Mouse (Mus musculus): ENCODE measurements around the gene Thbs1. TPM values are rescaled to one million over a fixed set of nuclear protein-coding genes. Genes with fewer than 3 reads are reported as not detected.

The Thbs1 gene
- polyA plus RNA-seq (2021) = 883 TPM

GRCm38 (mm10) chr2:118111488-118112131 lies at the start of gene Thbs1:
Gene Thbs1, plus strand, starts transcription at chr2:118111876.
- ChIA-PET CTCF (interaction anchor here (0.6 to 2.1 kb wide), 4 partner anchors 24 to 609 kb away, joined by 3 to 7 read pairs (median 3); no protein-coding TSS in a partner anchor), POLR2A (interaction anchor here (0.6 to 1.5 kb wide), 4 partner anchors 443 to 647 kb away, joined by 3 to 5 read pairs (median 3); no protein-coding TSS in a partner anchor)
- H3K27me3 ChIP-seq = no peaks in the 10 kb centered on the region
- DNase-seq (ENCODE audit: low read depth, low spot score) (peak; percentile 74), ATAC-seq (peak; percentile 46)
- in situ Hi-C loops (cut with MboI; ENCODE audit: low pct_unique_long_range_greater_than_20kb) = loop anchor here (5.0 kb wide), 5 partner anchors 136 to 649 kb away; no protein-coding TSS in a partner anchor
- TF ChIP-seq CTCF (IDR thresholded peaks at IDR 0.05) = no peak

- in situ Hi-C loops (cut with MboI; ENCODE audit: low pct_unique_long_range_greater_than_20kb) = no loop called here
- no peak for DNase-seq (ENCODE audit: low read depth, low spot score)
- ATAC-seq = no peak
- POLR2A ChIA-PET = no interaction called here
- TF ChIP-seq CTCF (IDR thresholded peaks at IDR 0.05) = no peak
- CTCF ChIA-PET = interaction anchor here (1.4 kb wide), 1 partner anchor 16 kb away, joined by 3 read pairs; no protein-coding TSS in a partner anchor
- no peaks in the 10 kb centered on the region for H3K27me3 ChIP-seq
Observed at GRCm38 (mm10) chr2:118064121-118064764, 47.4 kb upstream of the Thbs1 start.

GRCm38 (mm10) chr2:118066065-118066770 lies 45.5 kb upstream of the Thbs1 start:
- TF ChIP-seq CTCF (IDR thresholded peaks at IDR 0.05) = no peak

GRCm38 (mm10) chr2:118069975-118070374 lies 41.7 kb upstream of the Thbs1 start:
- ChIA-PET POLR2A (no interaction called here), CTCF (no interaction called here)
- no peak for DNase-seq (ENCODE audit: low read depth, low spot score)
- H3K27me3 ChIP-seq = no peaks in the 10 kb centered on the region
- in situ Hi-C loops (cut with MboI; ENCODE audit: low pct_unique_long_range_greater_than_20kb) = no loop called here
- no peak for ATAC-seq
- TF ChIP-seq CTCF (IDR thresholded peaks at IDR 0.05) = no peak

More at GRCm38 (mm10) chr2:118066065-118066770, 45.5 kb upstream of the Thbs1 start:
- ChIA-PET POLR2A (no interaction called here), CTCF (interaction anchor here (1.1 to 1.2 kb wide), 3 partner anchors 9 to 13 kb away, joined by 3 to 5 read pairs (median 4); no protein-coding TSS in a partner anchor)
- in situ Hi-C loops (cut with MboI; ENCODE audit: low pct_unique_long_range_greater_than_20kb) = no loop called here
- H3K27me3 ChIP-seq = no peaks in the 10 kb centered on the region
- DNase-seq (ENCODE audit: low read depth, low spot score) (no peak), ATAC-seq (no peak)

GRCm38 (mm10) chr2:118072811-118073372 lies 38.8 kb upstream of the Thbs1 start:
- TF ChIP-seq CTCF (IDR thresholded peaks at IDR 0.05) = no peak

GRCm38 (mm10) chr2:118074030-118074429 lies 37.6 kb upstream of the Thbs1 start:
- CTCF ChIA-PET = interaction anchor here (1.9 kb wide), 1 partner anchor 21 kb away, joined by 5 read pairs; no protein-coding TSS in a partner anchor
- DNase-seq (ENCODE audit: low read depth, low spot score) (no peak), ATAC-seq (no peak)
- no peak for TF ChIP-seq CTCF (IDR thresholded peaks at IDR 0.05)
- in situ Hi-C loops (cut with MboI; ENCODE audit: low pct_unique_long_range_greater_than_20kb) = no loop called here
- H3K27me3 ChIP-seq = no peaks in the 10 kb centered on the region
- POLR2A ChIA-PET = interaction anchor here (0.7 kb wide), 1 partner anchor 11 kb away, joined by 3 read pairs; no protein-coding TSS in a partner anchor

More at GRCm38 (mm10) chr2:118072811-118073372, 38.8 kb upstream of the Thbs1 start:
- in situ Hi-C loops (cut with MboI; ENCODE audit: low pct_unique_long_range_greater_than_20kb) = no loop called here
- DNase-seq (ENCODE audit: low read depth, low spot score) = no peak
- H3K27me3 ChIP-seq = no peaks in the 10 kb centered on the region
- ChIA-PET CTCF (no interaction called here), POLR2A (no interaction called here)
- ATAC-seq = no peak

- CTCF ChIA-PET = interaction anchor here (1.0 to 1.9 kb wide), 2 partner anchors 9 to 22 kb away, joined by 4 to 5 read pairs; no protein-coding TSS in a partner anchor
- DNase-seq (ENCODE audit: low read depth, low spot score) (no peak), ATAC-seq (no peak)
- no peaks in the 10 kb centered on the region for H3K27me3 ChIP-seq
- POLR2A ChIA-PET = no interaction called here
- TF ChIP-seq CTCF (IDR thresholded peaks at IDR 0.05) = no peak
- in situ Hi-C loops (cut with MboI; ENCODE audit: low pct_unique_long_range_greater_than_20kb) = no loop called here
Observed at GRCm38 (mm10) chr2:118075165-118075564, 36.5 kb upstream of the Thbs1 start.

GRCm38 (mm10) chr2:118079131-118079530 lies 32.5 kb upstream of the Thbs1 start:
- H3K27me3 ChIP-seq = no peaks in the 10 kb centered on the region
- CTCF ChIA-PET = interaction anchor here (1.2 kb wide), 1 partner anchor 13 kb away, joined by 3 read pairs; no protein-coding TSS in a partner anchor
- POLR2A ChIA-PET = interaction anchor here (0.6 kb wide), 1 partner anchor 90 kb away, joined by 3 read pairs; no protein-coding TSS in a partner anchor
- TF ChIP-seq CTCF (IDR thresholded peaks at IDR 0.05) = no peak
- DNase-seq (ENCODE audit: low read depth, low spot score) = peak; percentile 37
- no peak for ATAC-seq
- in situ Hi-C loops (cut with MboI; ENCODE audit: low pct_unique_long_range_greater_than_20kb) = no loop called here

GRCm38 (mm10) chr2:118081581-118081980 lies 30.1 kb upstream of the Thbs1 start:
- CTCF ChIA-PET = interaction anchor here (1.2 kb wide), 1 partner anchor 26 kb away, joined by 3 read pairs; no protein-coding TSS in a partner anchor
- TF ChIP-seq CTCF (IDR thresholded peaks at IDR 0.05) = no peak
- in situ Hi-C loops (cut with MboI; ENCODE audit: low pct_unique_long_range_greater_than_20kb) = no loop called here

GRCm38 (mm10) chr2:118083652-118084051 lies 28.0 kb upstream of the Thbs1 start:
- ATAC-seq (no peak), DNase-seq (ENCODE audit: low read depth, low spot score) (no peak)
- POLR2A ChIA-PET = no interaction called here
- in situ Hi-C loops (cut with MboI; ENCODE audit: low pct_unique_long_range_greater_than_20kb) = no loop called here
- CTCF ChIA-PET = interaction anchor here (0.6 kb wide), 1 partner anchor 236 kb away, joined by 3 read pairs; no protein-coding TSS in a partner anchor
- no peaks in the 10 kb centered on the region for H3K27me3 ChIP-seq
- no peak for TF ChIP-seq CTCF (IDR thresholded peaks at IDR 0.05)

More at GRCm38 (mm10) chr2:118081581-118081980, 30.1 kb upstream of the Thbs1 start:
- DNase-seq (ENCODE audit: low read depth, low spot score) = no peak
- no peak for ATAC-seq
- no peaks in the 10 kb centered on the region for H3K27me3 ChIP-seq
- POLR2A ChIA-PET = interaction anchor here (0.5 kb wide), 1 partner anchor 287 kb away, joined by 3 read pairs; no protein-coding TSS in a partner anchor

All from Patski (cell line).